Mouse (Mus musculus): ENCODE measurements at regions not wholly inside any gene's neighbourhood (a gene's known extent, or its start where the extent isn't known, plus 50 kb on each side); places are given as distances from the start of the nearest gene placed in this dataset.

GRCm38 (mm10) chr4:34371281-34372032, 179.3 kb upstream of the Akirin2 start:
- DNase-seq, result no peak

GRCm38 (mm10) chr4:34386338-34386967, 164.3 kb upstream of the Akirin2 start:
- no peak for DNase-seq

GRCm38 (mm10) chr4:34391499-34391898, 159.2 kb upstream of the Akirin2 start:
- DNase-seq, result no peak

DNA sequence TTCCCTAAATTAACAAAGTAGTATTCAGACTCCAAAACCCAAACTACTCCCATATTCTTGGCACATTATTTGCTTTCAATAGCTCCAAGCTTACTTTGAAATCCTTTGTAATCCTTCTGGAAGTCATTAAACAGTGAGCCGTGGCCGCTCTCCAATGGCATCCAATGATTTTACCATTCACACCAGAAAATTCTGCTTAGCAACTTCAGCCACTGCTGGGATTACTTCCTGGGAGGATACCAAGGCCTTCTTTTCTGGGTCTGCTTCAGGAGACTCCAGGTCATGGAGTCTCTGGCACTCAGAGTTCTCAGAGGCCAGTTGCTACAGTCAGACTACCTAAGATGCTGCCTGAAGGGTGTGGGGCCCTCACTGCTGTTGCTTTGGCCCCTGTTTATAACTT, 147.7 kb upstream of the Akirin2 start:
- no peak for DNase-seq

- DNase-seq, result no peak
Measured at GRCm38 (mm10) chr4:34407181-34407580, 143.6 kb upstream of the Akirin2 start.

DNA sequence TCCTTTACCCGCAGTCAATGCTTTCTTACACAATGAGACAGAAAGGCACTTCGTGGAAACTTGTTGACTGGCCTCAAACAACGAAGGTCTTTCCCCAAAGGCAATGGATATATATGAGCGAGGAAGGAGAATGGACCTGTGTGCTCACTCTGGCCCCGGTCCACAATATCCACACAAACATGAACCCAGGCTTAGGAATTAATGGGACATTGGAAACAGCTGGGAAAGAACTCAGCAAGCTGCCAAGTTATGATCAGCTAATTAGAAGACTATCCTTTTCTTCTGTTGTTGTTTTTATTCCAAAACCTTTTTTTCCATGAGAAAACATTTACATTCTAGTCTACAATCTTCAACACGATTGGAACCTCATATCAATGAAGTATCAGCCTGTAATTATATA, 129.8 kb upstream of the Akirin2 start:
- DNase-seq, result no peak

GRCm38 (mm10) chr4:34424131-34424646, 126.5 kb upstream of the Akirin2 start:
- no peak for DNase-seq

DNA sequence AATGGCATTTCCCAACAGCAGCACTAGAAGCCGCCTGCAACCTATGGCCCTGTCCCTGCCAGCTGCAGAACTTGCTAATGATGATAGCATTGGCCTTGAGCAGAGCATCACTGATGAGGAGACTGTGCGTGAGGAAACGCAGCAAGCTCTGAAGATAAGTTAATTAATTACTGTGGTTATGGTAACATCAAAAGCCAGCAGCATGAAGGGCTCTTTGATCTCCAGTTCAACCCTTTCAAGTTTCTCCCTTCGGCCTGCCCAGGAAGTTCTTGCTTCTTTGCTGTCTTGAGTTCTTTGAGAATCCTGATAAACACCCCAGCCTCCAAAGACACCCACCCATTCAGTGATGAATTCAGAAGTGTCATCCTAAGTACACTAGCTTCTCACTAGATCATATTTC, 121.7 kb upstream of the Akirin2 start:
- no peak for DNase-seq

- DNase-seq, result peak; percentile 8
Measured at GRCm38 (mm10) chr4:34429456-34430235, 121.1 kb upstream of the Akirin2 start.

GRCm38 (mm10) chr4:34437316-34437715, 113.4 kb upstream of the Akirin2 start:
- no peak for DNase-seq

- no peak for DNase-seq
Measured at GRCm38 (mm10) chr4:34449582-34449981, 101.2 kb upstream of the Akirin2 start.

DNA sequence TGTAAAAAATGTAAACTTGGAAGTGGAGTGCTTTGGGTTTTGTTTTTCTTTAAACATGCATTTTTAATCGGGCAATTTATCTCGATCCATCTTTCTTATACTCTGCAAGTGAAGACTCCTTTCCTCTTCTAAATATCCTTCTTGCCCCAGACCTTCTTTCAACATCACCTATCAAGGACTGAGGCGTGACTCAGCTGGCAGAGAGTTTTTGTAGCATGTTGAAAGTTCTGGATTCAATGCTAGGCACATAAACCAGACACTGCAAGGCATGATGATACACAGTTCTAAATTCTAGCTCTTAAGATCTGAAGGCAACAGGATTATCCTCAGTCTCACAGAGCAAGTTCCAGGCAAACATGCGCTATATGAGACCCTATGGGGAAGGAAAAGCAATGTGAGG, 88.1 kb upstream of the Akirin2 start:
- no peak for DNase-seq

DNA sequence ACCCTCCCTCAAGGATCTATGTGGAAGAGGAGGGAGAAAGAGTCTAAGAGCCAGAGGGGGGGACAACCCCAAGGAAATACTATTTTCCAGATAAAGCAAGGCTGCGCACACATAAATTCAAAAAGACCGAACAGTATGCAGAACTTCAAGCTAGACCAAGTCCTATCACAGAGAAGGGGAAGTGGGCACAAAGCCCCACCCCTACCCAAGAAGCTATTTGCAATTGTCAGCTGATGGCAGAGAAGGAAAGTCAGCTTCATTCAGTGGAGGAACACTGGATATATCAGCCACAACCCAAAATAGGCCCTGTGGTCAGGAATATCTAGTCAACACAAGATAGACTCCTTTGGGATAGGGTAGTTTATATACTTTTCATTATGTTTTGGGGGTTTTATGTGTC, 84.9 kb upstream of the Akirin2 start:
- DNase-seq, result no peak

DNA sequence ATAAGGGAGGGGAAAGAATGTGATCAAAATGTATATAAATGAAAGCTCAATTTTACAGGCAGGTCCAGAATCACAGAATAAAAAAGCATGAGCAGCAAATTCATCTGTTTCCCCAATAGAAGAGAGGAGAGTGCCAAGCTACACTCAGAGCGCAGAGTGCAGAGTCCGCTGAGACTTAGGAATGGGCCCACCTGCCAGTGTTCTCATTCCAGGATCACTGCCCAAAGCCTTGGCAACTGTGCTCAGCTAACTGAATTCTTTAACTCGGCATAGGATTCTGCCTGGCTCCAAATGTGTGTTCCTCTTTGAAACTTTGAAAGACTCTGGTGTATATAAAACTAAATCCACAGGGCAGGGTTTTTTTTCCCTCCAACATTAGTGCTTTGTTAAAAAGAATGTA, 84.4 kb upstream of the Akirin2 start:
- DNase-seq, result peak; percentile 6

- DNase-seq, result no peak
Measured at GRCm38 (mm10) chr4:34468096-34468495, 82.6 kb upstream of the Akirin2 start.

- DNase-seq, result no peak
Measured at GRCm38 (mm10) chr4:34475792-34476448, 74.8 kb upstream of the Akirin2 start.

- DNase-seq, result no peak
Measured at GRCm38 (mm10) chr4:34484273-34484672, 66.5 kb upstream of the Akirin2 start.

- DNase-seq, result no peak
Measured at GRCm38 (mm10) chr4:34485574-34485973, 65.2 kb upstream of the Akirin2 start.

GRCm38 (mm10) chr4:34494961-34495723, 55.6 kb upstream of the Akirin2 start:
- DNase-seq, result no peak

DNA sequence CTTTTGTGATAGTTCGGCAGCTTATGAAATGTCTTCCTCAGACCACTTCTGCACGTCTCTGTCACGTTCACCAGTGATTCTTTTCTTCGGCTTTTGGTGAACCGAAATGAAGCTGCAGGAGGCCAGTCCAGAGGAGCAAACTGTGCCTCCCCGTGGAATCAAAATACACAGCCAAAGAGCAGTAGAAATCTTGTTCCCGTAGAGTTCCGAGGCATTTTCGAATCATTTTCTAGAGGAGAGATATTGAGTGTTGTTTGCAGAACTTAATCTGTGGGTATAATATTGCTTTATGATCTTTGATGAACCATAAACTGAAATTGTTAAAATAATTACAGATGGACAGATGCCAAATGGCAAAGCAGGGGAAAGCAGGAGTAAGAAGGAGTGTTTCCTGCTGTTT, 52.4 kb upstream of the Akirin2 start:
- peak; percentile 23 for DNase-seq

GRCm38 (mm10) chr4:34498781-34499180, 52.0 kb upstream of the Akirin2 start:
- peak; percentile 79 for DNase-seq

GRCm38 (mm10) chr4:34499731-34500130, 51.0 kb upstream of the Akirin2 start:
- DNase-seq, result peak; percentile 32

All from cerebellum, adult 8-10 months (tissue).